Mouse (Mus musculus): ENCODE results near the gene Cobll1.

- TF ChIP-seq CTCF (IDR thresholded peaks at IDR 0.05; ENCODE audit: borderline replicate concordance, extremely low read depth, insufficient read depth, insufficient read length) (no peak), POLR2A (IDR thresholded peaks at IDR 0.05; ENCODE audit: borderline replicate concordance, extremely low read depth, insufficient read depth, insufficient read length, poor library complexity, severe bottlenecking) (no peak)
Measured at GRCm38 (mm10) chr2:65075431-65075830, 163.8 kb downstream of the Cobll1 start.
